In the genomic region with DNA sequence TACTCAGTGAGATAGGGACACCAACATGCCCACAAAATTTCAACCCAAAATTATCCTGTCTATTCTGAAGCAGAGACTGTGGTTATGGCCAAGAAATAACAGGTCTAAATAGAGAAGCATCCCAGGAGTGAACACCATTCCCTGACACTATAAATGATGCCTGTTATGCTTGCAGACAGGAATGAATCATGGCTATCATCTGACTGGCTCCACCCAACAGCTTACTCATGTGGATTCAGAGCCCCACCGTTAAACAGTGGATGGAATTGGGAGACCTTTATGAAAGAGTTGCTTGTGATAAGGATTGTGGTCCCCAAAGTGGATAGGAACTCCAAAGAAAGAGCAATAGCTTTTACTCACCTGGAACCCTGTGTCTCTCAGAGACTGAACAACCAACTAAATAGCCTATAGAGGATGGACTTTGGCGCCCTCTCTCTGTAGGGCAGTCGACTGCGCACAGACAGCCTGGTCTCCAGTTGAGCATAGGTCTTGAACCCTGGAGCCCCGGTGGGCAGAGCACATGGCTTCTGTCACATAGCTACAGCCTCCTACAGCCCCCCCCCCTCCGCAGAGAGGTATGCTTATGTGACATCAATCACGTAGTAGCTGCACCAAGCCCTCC, we compare ENCODE assay signal across 14 mouse cellular contexts.
A peak's percentile ranks its signal among the peaks of the same experiment; 100 is the strongest.
DNase-seq lines count a peak whose midpoint lies in the region; ATAC-seq and TF ChIP-seq lines count a peak whose summit lies in the region.
"Had no signal": no experiment of that assay in that cellular context is flagged by ENCODE, and none has a peak within 500 bp of the region (broad histone marks: within the 10 kb centered on the region; RNA-seq: fewer than 3 reads in every experiment).

No protein-coding gene starts in this region.

- no peaks in the 10 kb centered on the region for H3K36me3 ChIP-seq in kidney, embryonic 15.5 days
- H3K36me3 ChIP-seq: embryonic facial prominence, embryonic 10.5 days; intestine, embryonic 15.5 days; lung, embryonic 15.5 days; midbrain, embryonic 12.5 days had no signal

- H3K4me1 ChIP-seq in kidney, embryonic 15.5 days = no peaks in the 10 kb centered on the region
- no peaks in the 10 kb centered on the region for H3K4me1 ChIP-seq in bone marrow, adult 2 months (ENCODE audit: control insufficient read depth, insufficient read depth, low read length)
- H3K4me1 ChIP-seq: embryonic facial prominence, embryonic 10.5 days; intestine, embryonic 15.5 days; lung, embryonic 15.5 days; midbrain, embryonic 12.5 days had no signal

- H3K9ac ChIP-seq in kidney, embryonic 15.5 days = no peak overlapping the region
- H3K9ac ChIP-seq: intestine, embryonic 15.5 days; lung, embryonic 15.5 days; midbrain, embryonic 12.5 days had no signal

- no peak for TF ChIP-seq POLR2A in bone marrow, adult 2 months (IDR thresholded peaks at IDR 0.05; ENCODE audit: borderline replicate concordance, control insufficient read depth, low read depth, low read length)

- no peak overlapping the region for H3K27ac ChIP-seq in kidney, embryonic 15.5 days
- H3K27ac ChIP-seq in bone marrow, adult 2 months (ENCODE audit: control insufficient read depth, insufficient read depth, low read depth, low read length, poor library complexity) = no peak overlapping the region
- H3K27ac ChIP-seq: embryonic facial prominence, embryonic 10.5 days; intestine, embryonic 15.5 days; lung, embryonic 15.5 days; midbrain, embryonic 12.5 days; stomach, postnatal 0 days had no signal

- ATAC-seq in kidney, embryonic 15.5 days (replicated peaks; ENCODE audit: low FRiP score) = no peak
- ATAC-seq in cerebellum, adult (ENCODE audit: insufficient number of reproducible peaks, low FRiP score, low TSS enrichment) = no peak
- ATAC-seq: intestine, embryonic 15.5 days had no signal

- no peaks in the 10 kb centered on the region for H3K27me3 ChIP-seq in kidney, embryonic 15.5 days
- H3K27me3 ChIP-seq: intestine, embryonic 15.5 days; lung, embryonic 15.5 days; midbrain, embryonic 12.5 days had no signal

- H3K9me3 ChIP-seq in kidney, embryonic 15.5 days (replicated peaks) = no peaks in the 10 kb centered on the region
- H3K9me3 ChIP-seq: embryonic facial prominence, embryonic 10.5 days; intestine, embryonic 15.5 days; lung, embryonic 15.5 days; midbrain, embryonic 12.5 days had no signal

- DNase-seq in adrenal gland, postnatal 10 days = peak; percentile 4
- DNase-seq in adrenal gland, postnatal 4 days (ENCODE audit: low spot score in 2 of 2) = no peak
- peak; percentile 5 for DNase-seq in kidney, postnatal 10 days
- DNase-seq in 3T3-L1 (ENCODE audit: low read depth, low spot score) = peak; percentile 64
- no peak for DNase-seq in urinary bladder, adult 2 months (ENCODE audit: low spot score)
- DNase-seq: cerebellum, adult 8-10 months had no signal

- 92% methylated on average over 7 of the region's 7 CpGs for WGBS in kidney, embryonic 15.5 days
- 77% methylated on average over 7 of the region's 7 CpGs for WGBS in bone marrow, adult 2 months

- no peak overlapping the region for H3K4me3 ChIP-seq in kidney, embryonic 15.5 days (replicated peaks)
- H3K4me3 ChIP-seq in bone marrow, adult 2 months (replicated peaks; ENCODE audit: control insufficient read depth, low read depth, low read length) = no peak overlapping the region
- H3K4me3 ChIP-seq: embryonic facial prominence, embryonic 10.5 days; intestine, embryonic 15.5 days; lung, embryonic 15.5 days; midbrain, embryonic 12.5 days had no signal

- H3K4me2 ChIP-seq in kidney, embryonic 15.5 days = no peak overlapping the region
- H3K4me2 ChIP-seq: intestine, embryonic 15.5 days; lung, embryonic 15.5 days; midbrain, embryonic 12.5 days had no signal

- TF ChIP-seq CTCF in bone marrow, adult 2 months (IDR thresholded peaks at IDR 0.05; ENCODE audit: control insufficient read depth, insufficient read depth, low read length) = peak; percentile 30; the same call in 1 of the 2 replicates

Comparison
In these comparisons a context has a peak if more than half of its experiments do, and no peak if none do; other contexts are left out.
1. DNase-seq: peak in adrenal gland, postnatal 10 days (single experiment), kidney, postnatal 10 days (single experiment) and 3T3-L1 (single experiment); none in adrenal gland, postnatal 4 days (0 of 2) and urinary bladder, adult 2 months (single experiment).